Mouse (Mus musculus) left cerebral cortex, adult 6 months (tissue): ENCODE results near the gene Cpeb4. TPM values are rescaled to one million over a fixed set of nuclear protein-coding genes. Genes with fewer than 3 reads are reported as not detected.

ENCODE experiments used
- long read RNA-seq, 2 experiments: library from polyadenylated mRNA; unstranded; transcript quantifications; one replicate each; pipeline ENCODE4 v2.0.0; 2019 to 2020
- polyA plus RNA-seq: library from polyadenylated mRNA; unstranded; fragments of <200 nt; fragmentation: Nextera tagmentation; gene quantifications from 2 replicates; pipeline ENCODE4 v1.2.3, GENCODE M21; 2021

Cpeb4 gene
- polyA plus RNA-seq, result 7.4 and 9.4 TPM in 2 replicates
- long read RNA-seq, experiment 1, full-length matches to known transcripts, result 3 of 39 reads
- long read RNA-seq, experiment 1, partial matches to known transcripts, result 29 of 39 reads
- long read RNA-seq, experiment 1, other reads (novel, unspliced or antisense), result 7 of 39 reads
- long read RNA-seq, experiment 2, partial matches to known transcripts, result 0 of 40 reads
- long read RNA-seq, experiment 2, other reads (novel, unspliced or antisense), result 37 of 40 reads

DNA sequence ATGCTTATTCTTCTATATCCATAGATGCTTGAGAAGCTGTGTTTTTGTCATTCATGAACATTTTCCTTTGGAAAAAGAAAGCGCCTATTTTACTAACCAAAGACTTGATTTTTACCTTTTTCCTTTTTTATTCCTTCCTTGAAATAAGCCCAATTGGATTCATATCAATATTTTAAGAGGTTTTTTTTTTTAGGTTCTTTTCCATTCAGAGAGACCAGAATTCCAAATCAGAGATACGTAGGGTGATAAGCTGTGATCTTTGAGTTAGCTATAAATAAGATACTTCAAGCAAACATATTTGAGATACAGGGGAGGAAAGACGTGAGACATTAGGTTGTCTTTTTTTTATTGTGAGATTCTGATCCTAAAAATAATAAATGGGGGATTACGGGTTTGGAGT, at the start of gene Cpeb4:
Cpeb4 (plus strand) TSS at position 301 of the 400 bp plus-strand sequence.

DNA sequence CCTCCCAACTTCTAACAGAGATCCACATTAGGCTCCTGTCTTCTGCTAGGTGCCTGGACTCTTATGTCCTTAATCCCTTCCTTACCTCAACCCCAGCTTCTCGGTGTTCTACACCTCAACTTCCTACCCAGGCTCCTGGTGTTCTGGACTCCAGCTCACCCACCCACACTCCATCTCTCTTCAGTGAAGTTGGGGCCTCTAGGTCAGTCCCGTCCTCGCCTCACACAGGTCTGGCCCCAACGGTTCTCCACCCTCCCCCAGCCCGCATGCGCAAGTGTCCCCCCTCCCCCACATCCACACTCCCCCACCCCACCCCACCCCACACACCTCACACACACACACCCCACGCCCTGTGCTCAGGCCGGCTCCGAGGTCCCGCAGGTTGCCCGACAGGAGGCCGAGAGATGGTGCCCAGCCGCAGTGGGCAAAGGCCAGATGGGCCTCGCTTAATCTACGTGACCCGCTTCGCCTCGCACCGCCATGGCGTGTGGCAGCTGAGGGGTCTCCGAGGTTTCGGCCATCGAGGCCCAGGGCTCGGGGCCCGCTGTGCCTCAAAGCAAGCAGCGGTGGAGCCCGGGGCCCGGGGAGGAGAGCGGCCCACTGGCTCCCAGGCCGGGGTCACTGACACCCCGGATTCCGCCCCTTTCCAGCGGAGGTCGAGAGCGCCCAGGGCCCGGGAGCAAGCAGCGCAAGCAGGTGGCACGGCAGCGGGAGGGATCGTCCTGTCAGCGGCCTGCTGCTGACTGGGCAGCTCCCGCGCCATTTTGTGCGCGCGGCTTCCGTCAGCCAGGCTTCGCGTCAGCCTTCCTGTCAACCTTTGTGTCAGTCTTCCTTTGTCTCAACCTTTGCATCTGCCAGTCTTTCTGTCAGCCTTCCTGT, 93.5 kb downstream of the Cpeb4 start, which contains the start of gene 4930524B15Rik:
4930524B15Rik (plus strand) TSS at position 337 of the 879 bp plus-strand sequence.

Other genes with a start within 250 kb of the Cpeb4 start
- gene Bod1, start 200.3 kb upstream of the Cpeb4 start, polyA plus RNA-seq, result 33.0 and 57.9 TPM in 2 replicates
- 0.09 and 0.20 TPM in 2 replicates for gene 4930524B15Rik, start 93.4 kb downstream of the Cpeb4 start, polyA plus RNA-seq
- gene Nsg2, start 128.3 kb downstream of the Cpeb4 start, polyA plus RNA-seq, result 154 and 161 TPM in 2 replicates